Mouse (Mus musculus): ENCODE measurements around the gene Setd1a.

DNA sequence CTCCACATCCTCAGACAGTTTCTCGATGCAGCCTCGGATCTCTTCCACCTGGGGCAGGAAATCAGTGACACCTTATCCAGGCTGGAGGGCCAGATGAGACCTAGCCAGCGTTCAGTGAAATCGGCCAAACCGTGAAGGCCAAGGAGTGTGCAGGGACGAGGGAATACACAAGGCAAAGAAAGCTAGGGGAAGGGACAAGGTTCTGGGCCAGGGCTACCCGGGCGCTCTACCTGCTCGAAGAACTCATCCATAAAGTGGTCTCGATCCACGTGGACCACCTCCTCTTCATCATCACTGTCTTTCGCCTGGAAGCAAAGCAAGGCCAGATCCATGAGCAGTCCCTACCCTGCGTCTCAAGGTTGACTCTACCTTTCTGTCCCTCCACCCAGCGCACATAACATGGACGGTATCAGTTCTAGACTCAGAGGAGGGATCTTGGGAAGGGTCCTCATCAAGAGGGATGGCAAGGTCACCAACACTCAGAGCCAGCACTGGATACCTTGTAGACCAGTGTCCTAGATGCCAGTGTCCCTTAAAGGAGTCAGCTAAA is 38.7 kb downstream of the Setd1a start:
- TF ChIP-seq CTCF (conservative IDR thresholded peaks at IDR 0.05; ENCODE audit: low read length) (no peak), NANOG (IDR thresholded peaks at IDR 0.05; ENCODE audit: borderline replicate concordance, low read length) (no peak), POU5F1 (IDR thresholded peaks at IDR 0.05; ENCODE audit: borderline replicate concordance, low read length) (no peak)
